ENCODE assay signal across 8 mouse cellular contexts in the genomic region with DNA sequence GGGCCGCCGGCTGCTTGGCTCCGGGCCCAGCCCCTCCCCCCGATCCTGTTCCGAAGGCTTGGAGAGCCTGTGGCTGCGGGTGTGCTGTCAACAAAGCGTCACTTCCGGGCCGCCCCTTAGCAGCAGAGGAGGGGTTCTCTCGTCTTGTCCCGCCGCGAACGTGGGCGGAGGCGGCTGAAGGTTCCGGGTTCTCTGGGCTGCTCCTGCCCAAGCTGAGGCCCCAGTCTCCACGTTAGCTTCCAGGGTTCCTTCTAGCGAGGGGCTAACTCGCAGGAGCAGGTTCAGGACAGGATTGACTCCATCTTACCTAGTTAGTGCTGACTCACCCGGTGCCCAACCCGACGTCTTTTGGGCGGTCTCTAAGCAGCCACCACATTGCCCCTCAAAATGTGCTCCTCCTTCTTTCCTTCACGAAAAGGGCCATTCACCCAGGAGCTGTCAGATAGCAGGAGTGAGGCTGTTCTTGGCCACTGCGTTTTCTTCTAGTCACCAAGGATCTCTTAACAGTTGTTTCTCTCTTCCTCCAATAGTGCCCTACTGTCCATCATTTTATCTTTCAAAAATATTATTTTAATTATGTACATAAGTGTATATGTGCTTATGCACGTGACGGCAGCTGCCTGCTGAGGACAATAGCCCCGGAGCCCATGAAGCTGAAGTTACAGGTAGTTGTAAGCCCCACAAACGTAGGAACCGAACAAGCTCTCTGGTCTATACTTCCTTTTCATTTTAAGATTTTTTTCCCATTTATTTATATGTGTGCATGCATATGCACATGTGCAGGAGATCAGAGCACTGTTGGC. TPM values are rescaled to one million over a fixed set of nuclear protein-coding genes. Genes with fewer than 3 reads are reported as not detected.
DNase-seq lines count a peak whose midpoint lies in the region; ATAC-seq and TF ChIP-seq lines count a peak whose summit lies in the region.

A gene (minus strand): TSS at position 114 of the 803 bp plus-strand sequence.

- no peaks in the 10 kb centered on the region for H3K27me3 ChIP-seq in C2C12 (ENCODE audit: control insufficient read depth, insufficient read depth, insufficient read length)
- no peaks in the 10 kb centered on the region for H3K27me3 ChIP-seq in erythroblast, embryonic 14.5 days (ENCODE audit: control insufficient read depth)
- H3K27me3 ChIP-seq in heart, embryonic 12.5 days (replicated peaks): 0 out of 2 replicates have a peak, but pooled peaks cover 1% of the 10 kb centered on the region
- H3K27me3 ChIP-seq in kidney, postnatal 0 days (ENCODE audit: insufficient read depth, low read length): no peaks in the 10 kb centered on the region
- H3K27me3 ChIP-seq in liver, embryonic 11.5 days (replicated peaks; ENCODE audit: control insufficient read depth, insufficient read depth, low read length): no peaks in the 10 kb centered on the region
- no peaks in the 10 kb centered on the region for H3K27me3 ChIP-seq in stomach, embryonic 14.5 days (ENCODE audit: control insufficient read depth, insufficient read depth, low read length)

- H3K9me3 ChIP-seq in erythroblast, embryonic 14.5 days (ENCODE audit: control insufficient read depth, low read length): no peaks in the 10 kb centered on the region
- H3K9me3 ChIP-seq in heart, embryonic 12.5 days (replicated peaks): no peaks in the 10 kb centered on the region
- no peaks in the 10 kb centered on the region for H3K9me3 ChIP-seq in kidney, postnatal 0 days (replicated peaks; ENCODE audit: low read length)
- H3K9me3 ChIP-seq in liver, embryonic 11.5 days (ENCODE audit: control insufficient read depth, low read length): no peaks in the 10 kb centered on the region
- no peaks in the 10 kb centered on the region for H3K9me3 ChIP-seq in stomach, embryonic 14.5 days (ENCODE audit: control insufficient read depth, low read depth, low read length)

- H3K27ac ChIP-seq in heart, embryonic 12.5 days (ENCODE audit: poor library complexity, severe bottlenecking): peak within 1 kb of the TSS; percentile 86
- H3K27ac ChIP-seq in kidney, postnatal 0 days: peak within 1 kb of the TSS; percentile 90
- peak within 1 kb of the TSS; percentile 70 for H3K27ac ChIP-seq in liver, embryonic 11.5 days (ENCODE audit: low read depth, low read length)
- H3K27ac ChIP-seq in stomach, embryonic 14.5 days (ENCODE audit: low read length): peak within 1 kb of the TSS; percentile 92

- H3K4me1 ChIP-seq in erythroblast, embryonic 14.5 days (ENCODE audit: control insufficient read depth): peaks cover 31% of the 10 kb centered on the region
- peaks cover 19% of the 10 kb centered on the region for H3K4me1 ChIP-seq in heart, embryonic 12.5 days (replicated peaks)
- peaks cover 15% of the 10 kb centered on the region; the same call in 1 of the 2 replicates for H3K4me1 ChIP-seq in kidney, postnatal 0 days (replicated peaks; ENCODE audit: insufficient read depth, low read length)
- peaks cover 13% of the 10 kb centered on the region for H3K4me1 ChIP-seq in liver, embryonic 11.5 days (replicated peaks; ENCODE audit: control insufficient read depth, insufficient read depth, low read length)
- H3K4me1 ChIP-seq in stomach, embryonic 14.5 days (ENCODE audit: control insufficient read depth, insufficient read depth, low read length): peaks cover 15% of the 10 kb centered on the region; the same call in 1 of the 2 replicates

- H3K4me3 ChIP-seq in C2C12 (ENCODE audit: insufficient read depth, poor library complexity, severe bottlenecking): peak within 1 kb of the TSS; percentile 59
- H3K4me3 ChIP-seq in erythroblast, embryonic 14.5 days (replicated peaks): peak within 1 kb of the TSS; percentile 78
- peak within 1 kb of the TSS; percentile 88 for H3K4me3 ChIP-seq in heart, embryonic 12.5 days
- H3K4me3 ChIP-seq in kidney, postnatal 0 days (replicated peaks; ENCODE audit: low read depth, low read length): peak within 1 kb of the TSS; percentile 71
- peak within 1 kb of the TSS; percentile 77 for H3K4me3 ChIP-seq in liver, embryonic 11.5 days (ENCODE audit: low read depth, low read length)
- peak within 1 kb of the TSS; percentile 85 for H3K4me3 ChIP-seq in stomach, embryonic 14.5 days (ENCODE audit: low read depth, low read length)

- peaks cover 10% of the 10 kb centered on the region for H3K79me2 ChIP-seq in C2C12 (ENCODE audit: control insufficient read depth, insufficient read depth)

- H3K9ac ChIP-seq in heart, embryonic 12.5 days: peak within 1 kb of the TSS; percentile 93
- peak within 1 kb of the TSS; percentile 88 for H3K9ac ChIP-seq in kidney, postnatal 0 days (ENCODE audit: low read depth, low read length)
- H3K9ac ChIP-seq in liver, embryonic 11.5 days (ENCODE audit: low read depth, low read length): peak within 1 kb of the TSS; percentile 81
- peak within 1 kb of the TSS; percentile 69 for H3K9ac ChIP-seq in stomach, embryonic 14.5 days (replicated peaks; ENCODE audit: low read depth, low read length)

- peak within 1 kb of the TSS; percentile 92 for H3ac ChIP-seq in C2C12 (ENCODE audit: control insufficient read depth, insufficient read length, low read depth)

- peak; percentile 98 for DNase-seq in brain, embryonic 14.5 days (ENCODE audit: low read depth)
- peak; percentile 97 for DNase-seq in kidney, postnatal 0 days (ENCODE audit: low spot score)
- peak; percentile 93 for DNase-seq in liver, embryonic 11.5 days (ENCODE audit: low spot score)
- DNase-seq in naive thymus-derived CD4-positive, alpha-beta T cell, adult 2 months (ENCODE audit: low read depth): peak; percentile 93

- peak; percentile 74; the same call in 1 of the 2 replicates for TF ChIP-seq POLR2A in brain, embryonic 14.5 days (IDR thresholded peaks at IDR 0.05; ENCODE audit: borderline replicate concordance, extremely low read depth, insufficient read depth, insufficient read length, poor library complexity, severe bottlenecking)

- 9% methylated on average over 31 of the region's 31 CpGs for WGBS in heart, embryonic 12.5 days
- WGBS in kidney, postnatal 0 days: 9% methylated on average over 29 of the region's 31 CpGs
- WGBS in liver, embryonic 11.5 days: 12% methylated on average over 30 of the region's 31 CpGs
- 7% methylated on average over 31 of the region's 31 CpGs for WGBS in stomach, embryonic 14.5 days

- ATAC-seq in heart, embryonic 12.5 days (ENCODE audit: insufficient number of reproducible peaks, low FRiP score): peak; percentile 98
- ATAC-seq in kidney, postnatal 0 days (replicated peaks; ENCODE audit: low FRiP score, low read depth): peak; percentile 92
- ATAC-seq in liver, embryonic 11.5 days (replicated peaks; ENCODE audit: low FRiP score): peak; percentile 94
- ATAC-seq in stomach, embryonic 14.5 days (ENCODE audit: insufficient number of reproducible peaks, insufficient read depth, low FRiP score, low read depth): peak; percentile 93

- no peak for TF ChIP-seq CTCF in C2C12 (IDR thresholded peaks at IDR 0.05; ENCODE audit: control insufficient read depth, insufficient read depth, insufficient read length)
- no peak for TF ChIP-seq CTCF in brain, embryonic 14.5 days (IDR thresholded peaks at IDR 0.05; ENCODE audit: borderline replicate concordance, extremely low read depth, insufficient read depth, insufficient read length)
- TF ChIP-seq CTCF in kidney, postnatal 0 days (IDR thresholded peaks at IDR 0.05; ENCODE audit: low read depth): no peak

- no peaks in the 10 kb centered on the region for H3K36me3 ChIP-seq in C2C12 (ENCODE audit: control insufficient read depth, insufficient read depth)
- H3K36me3 ChIP-seq in erythroblast, embryonic 14.5 days (ENCODE audit: control insufficient read depth): peaks cover 16% of the 10 kb centered on the region
- H3K36me3 ChIP-seq in heart, embryonic 12.5 days: peaks cover 8% of the 10 kb centered on the region; the same call in 1 of the 2 replicates
- H3K36me3 ChIP-seq in kidney, postnatal 0 days (ENCODE audit: insufficient read depth, low read length): no peaks in the 10 kb centered on the region
- H3K36me3 ChIP-seq in liver, embryonic 11.5 days (ENCODE audit: control insufficient read depth, insufficient read depth, low read length): no peaks in the 10 kb centered on the region
- H3K36me3 ChIP-seq in stomach, embryonic 14.5 days (ENCODE audit: control insufficient read depth, insufficient read depth, low read length): no peaks in the 10 kb centered on the region

- H3K4me2 ChIP-seq in heart, embryonic 12.5 days: peak within 1 kb of the TSS; percentile 90
- peak within 1 kb of the TSS; percentile 94 for H3K4me2 ChIP-seq in kidney, postnatal 0 days (ENCODE audit: low read length)
- peak within 1 kb of the TSS; percentile 85 for H3K4me2 ChIP-seq in liver, embryonic 11.5 days
- H3K4me2 ChIP-seq in stomach, embryonic 14.5 days (replicated peaks; ENCODE audit: low read depth, low read length): peak within 1 kb of the TSS; percentile 92

- H3K79me3 ChIP-seq in C2C12 (ENCODE audit: low read depth): no peaks in the 10 kb centered on the region

TF ChIP-seq in C2C12, 6 proteins besides CTCF, POLR2A, EP300 and RAD21:
- TF ChIP-seq MAX (IDR thresholded peaks at IDR 0.05): peak; percentile 68
- no peak for TF ChIP-seq USF1 (IDR thresholded peaks at IDR 0.05; ENCODE audit: low read depth)

RNA-seq across cellular contexts. Expression of the gene that starts here (rescaled TPM):
- 7.2 TPM for polyA plus RNA-seq in C2C12 (2012; fragmentation: generic; extraction: Trizol)
- 88.2 and 94.3 TPM in 2 replicates for polyA plus RNA-seq in brain, embryonic 14.5 days (2012; rRNA removed)
- polyA plus RNA-seq in erythroblast, embryonic 14.5 days (2012): 1.7 and 2.4 TPM in 2 replicates
- 5.7 and 6.1 TPM in 2 replicates for polyA plus RNA-seq in heart, embryonic 12.5 days (2016; fragmentation: Nextera tagmentation; extraction: Ambion mirVana)
- polyA plus RNA-seq in kidney, postnatal 0 days (2015; fragmentation: Nextera tagmentation; extraction: Ambion mirVana): 4.4 and 4.9 TPM in 2 replicates
- 4.7 and 6.2 TPM in 2 replicates for polyA plus RNA-seq in liver, embryonic 11.5 days (2014; fragmentation: Nextera tagmentation; extraction: Ambion mirVana)
- 11.3 and 13.6 TPM in 2 replicates for polyA plus RNA-seq in stomach, embryonic 14.5 days (2014; fragmentation: Nextera tagmentation; extraction: Ambion mirVana)

Comparison
In these comparisons a context has a peak if more than half of its experiments do, and no peak if none do; other contexts are left out.
1. Peak in every context shown above with its lines: DNase-seq, ATAC-seq, H3K4me3 ChIP-seq and H3K27ac ChIP-seq.